Mouse (Mus musculus): ENCODE measurements at regions not wholly inside any gene's neighbourhood (a gene's known extent, or its start where the extent isn't known, plus 50 kb on each side); places are given as distances from the start of the nearest gene placed in this dataset.

DNA sequence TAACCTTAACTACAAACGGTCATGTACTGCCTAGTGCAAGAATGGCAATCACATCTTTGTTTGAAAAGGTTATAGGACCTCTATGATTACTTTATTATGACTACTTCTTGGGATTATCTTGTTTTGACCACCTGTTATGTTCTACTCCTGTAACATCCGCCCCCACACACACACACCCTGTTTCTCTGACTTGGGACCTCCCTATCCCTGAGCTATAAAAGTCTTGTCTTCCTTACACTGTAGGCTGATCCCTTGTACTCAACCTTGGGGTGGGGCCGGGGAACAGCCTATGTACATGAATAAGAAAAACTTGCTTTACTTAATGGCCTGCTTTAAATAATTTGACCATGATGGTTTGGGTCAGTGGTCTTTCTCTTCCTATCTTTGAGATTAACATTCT lies 240.7 kb upstream of the Dynlrb2 start:
- H3K4me3 ChIP-seq (ENCODE audit: low read depth, low read length): no peak overlapping the region
- no peak for ATAC-seq (ENCODE audit: low read depth)
- H3K9me3 ChIP-seq (ENCODE audit: control insufficient read depth, low read length): no peaks in the 10 kb centered on the region
- H3K4me1 ChIP-seq (ENCODE audit: control insufficient read depth, insufficient read depth, low read length): no peaks in the 10 kb centered on the region; the same call in 1 of the 2 replicates
- H3K4me2 ChIP-seq (ENCODE audit: low read depth, low read length): no peak overlapping the region
- H3K9ac ChIP-seq (replicated peaks; ENCODE audit: low read depth, low read length): no peak overlapping the region
- no peaks in the 10 kb centered on the region for H3K27me3 ChIP-seq (ENCODE audit: control insufficient read depth, insufficient read depth, low read length)
- H3K27ac ChIP-seq (ENCODE audit: low read depth, low read length): no peak overlapping the region
- 86% methylated on average over 3 of the region's 3 CpGs for WGBS
- H3K36me3 ChIP-seq (ENCODE audit: control insufficient read depth, insufficient read depth, low read length): no peaks in the 10 kb centered on the region

DNA sequence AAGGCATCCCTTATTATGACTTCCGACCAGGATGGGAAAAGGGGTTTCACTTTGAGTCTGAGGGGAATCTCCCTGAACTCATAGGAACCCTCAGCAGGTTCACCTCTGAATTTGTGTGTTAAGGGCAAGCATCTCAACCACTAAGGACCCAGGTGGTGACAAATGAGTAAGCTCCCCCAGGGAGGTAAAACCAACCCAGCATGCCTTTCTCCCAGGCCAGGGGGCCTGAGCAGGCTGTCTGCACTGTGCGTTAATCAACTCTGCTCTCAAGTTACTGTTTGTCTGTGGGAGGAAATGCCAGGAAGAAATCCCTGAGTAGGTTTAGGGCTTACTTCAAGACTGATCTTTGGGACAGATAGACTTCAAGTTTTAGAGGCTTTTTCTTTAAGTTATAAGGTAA lies 243.5 kb upstream of the Dynlrb2 start:
- no peak overlapping the region for H3K27ac ChIP-seq (ENCODE audit: low read depth, low read length)

GRCm38 (mm10) chr8:116255398-116255797 lies 249.4 kb upstream of the Dynlrb2 start:
- 77% methylated on average over 5 of the region's 5 CpGs for WGBS
- Histone ChIP-seq H3K4me2 (ENCODE audit: low read depth, low read length) (no peak overlapping the region), H3K27me3 (ENCODE audit: control insufficient read depth, insufficient read depth, low read length) (no peaks in the 10 kb centered on the region), H3K9ac (replicated peaks; ENCODE audit: low read depth, low read length) (no peak overlapping the region), H3K9me3 (ENCODE audit: control insufficient read depth, low read length) (no peaks in the 10 kb centered on the region), H3K36me3 (ENCODE audit: control insufficient read depth, insufficient read depth, low read length) (no peaks in the 10 kb centered on the region), H3K27ac (ENCODE audit: low read depth, low read length) (no peak overlapping the region), H3K4me3 (ENCODE audit: low read depth, low read length) (no peak overlapping the region), H3K4me1 (ENCODE audit: control insufficient read depth, insufficient read depth, low read length) (no peaks in the 10 kb centered on the region)
- no peak for ATAC-seq (ENCODE audit: low read depth)

More for the DNA sequence above, 243.5 kb upstream of the Dynlrb2 start:
- Histone ChIP-seq H3K9me3 (ENCODE audit: control insufficient read depth, low read length) (no peaks in the 10 kb centered on the region), H3K4me3 (ENCODE audit: low read depth, low read length) (no peak overlapping the region), H3K27me3 (ENCODE audit: control insufficient read depth, insufficient read depth, low read length) (no peaks in the 10 kb centered on the region), H3K36me3 (ENCODE audit: control insufficient read depth, insufficient read depth, low read length) (no peaks in the 10 kb centered on the region), H3K9ac (replicated peaks; ENCODE audit: low read depth, low read length) (no peak overlapping the region), H3K4me2 (ENCODE audit: low read depth, low read length) (no peak overlapping the region), H3K4me1 (ENCODE audit: control insufficient read depth, insufficient read depth, low read length) (no peaks in the 10 kb centered on the region)
- 43% methylated on average over 2 of the region's 2 CpGs for WGBS
- no peak for ATAC-seq (ENCODE audit: low read depth)

DNA sequence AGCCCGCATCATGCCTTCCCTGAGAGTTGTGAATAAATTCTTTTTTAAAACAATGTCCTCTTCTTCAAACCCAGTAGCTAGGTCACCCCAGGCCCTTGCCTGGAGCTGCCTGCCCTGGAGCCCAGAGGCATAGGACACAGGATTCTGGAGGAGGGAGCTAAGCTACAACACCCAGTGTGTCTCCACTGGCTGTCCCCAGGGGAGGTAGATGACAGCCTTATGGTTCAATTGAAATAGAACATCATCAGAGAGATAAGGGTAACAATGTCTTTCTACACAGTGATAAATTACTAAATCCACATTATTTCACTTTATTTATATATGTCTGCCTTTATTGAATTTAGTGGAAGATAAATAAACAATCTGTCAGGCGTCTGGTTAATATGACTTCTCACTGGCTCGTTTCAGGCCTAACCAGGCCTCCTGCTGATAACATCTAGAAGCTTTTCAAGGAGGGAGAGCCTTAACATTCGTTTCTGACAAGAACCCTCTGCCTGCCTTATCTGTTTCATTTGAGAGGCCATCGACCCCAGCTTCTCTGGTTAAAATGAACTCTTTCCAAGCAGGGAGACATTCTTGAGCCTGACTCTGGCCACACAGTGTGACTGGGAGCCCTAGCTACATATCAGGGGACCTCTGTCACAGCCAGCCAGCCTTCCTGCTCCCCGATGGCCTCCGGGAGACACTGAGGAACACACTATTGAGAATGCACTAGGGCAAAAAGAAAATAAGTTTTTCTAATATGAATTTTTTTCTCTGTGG lies 252.1 kb upstream of the Dynlrb2 start:
- no peaks in the 10 kb centered on the region for H3K36me3 ChIP-seq (ENCODE audit: control insufficient read depth, insufficient read depth, low read length)
- ATAC-seq (ENCODE audit: low read depth): no peak
- H3K9ac ChIP-seq (replicated peaks; ENCODE audit: low read depth, low read length): no peak overlapping the region
- H3K4me1 ChIP-seq (ENCODE audit: control insufficient read depth, insufficient read depth, low read length): no peaks in the 10 kb centered on the region
- no peaks in the 10 kb centered on the region for H3K9me3 ChIP-seq (ENCODE audit: control insufficient read depth, low read length)
- 70% methylated on average over 7 of the region's 7 CpGs for WGBS
- no peaks in the 10 kb centered on the region for H3K27me3 ChIP-seq (ENCODE audit: control insufficient read depth, insufficient read depth, low read length)
- H3K27ac ChIP-seq (ENCODE audit: low read depth, low read length): no peak overlapping the region
- H3K4me3 ChIP-seq (ENCODE audit: low read depth, low read length): no peak overlapping the region
- no peak overlapping the region for H3K4me2 ChIP-seq (ENCODE audit: low read depth, low read length)

DNA sequence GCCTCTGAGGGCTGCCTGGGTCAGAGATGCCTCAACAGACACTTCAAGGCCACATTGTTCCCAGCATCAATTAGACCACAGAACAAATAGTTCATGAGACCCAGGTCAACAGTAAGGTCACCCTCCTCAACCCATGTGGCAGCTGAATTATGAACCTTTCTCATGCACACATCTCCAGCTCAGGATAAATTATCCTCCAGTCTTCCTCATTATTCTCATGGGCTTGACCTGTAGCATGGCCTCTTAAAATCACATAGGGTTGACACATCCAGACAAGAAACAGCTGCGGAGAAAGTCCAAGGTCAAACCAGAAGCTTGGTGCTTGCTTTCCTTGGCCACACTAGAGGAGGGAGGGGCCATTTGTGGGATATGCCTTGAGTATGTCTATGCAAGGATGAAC lies 256.4 kb upstream of the Dynlrb2 start:
- WGBS: 80% methylated on average over 1 of the region's 1 CpGs
- Histone ChIP-seq H3K4me3 (ENCODE audit: low read depth, low read length) (no peak overlapping the region), H3K4me2 (ENCODE audit: low read depth, low read length) (no peak overlapping the region), H3K4me1 (ENCODE audit: control insufficient read depth, insufficient read depth, low read length) (no peaks in the 10 kb centered on the region), H3K36me3 (ENCODE audit: control insufficient read depth, insufficient read depth, low read length) (no peaks in the 10 kb centered on the region), H3K27me3 (ENCODE audit: control insufficient read depth, insufficient read depth, low read length) (no peaks in the 10 kb centered on the region), H3K9ac (replicated peaks; ENCODE audit: low read depth, low read length) (no peak overlapping the region), H3K9me3 (ENCODE audit: control insufficient read depth, low read length) (no peaks in the 10 kb centered on the region), H3K27ac (ENCODE audit: low read depth, low read length) (no peak overlapping the region)
- ATAC-seq (ENCODE audit: low read depth): no peak

- WGBS: 39% methylated on average over 8 of the region's 8 CpGs
- Histone ChIP-seq H3K4me1 (ENCODE audit: control insufficient read depth, insufficient read depth, low read length) (no peaks in the 10 kb centered on the region), H3K27me3 (ENCODE audit: control insufficient read depth, insufficient read depth, low read length) (no peaks in the 10 kb centered on the region), H3K27ac (ENCODE audit: low read depth, low read length) (no peak overlapping the region), H3K36me3 (ENCODE audit: control insufficient read depth, insufficient read depth, low read length) (no peaks in the 10 kb centered on the region), H3K4me3 (ENCODE audit: low read depth, low read length) (no peak overlapping the region), H3K9ac (replicated peaks; ENCODE audit: low read depth, low read length) (no peak overlapping the region), H3K4me2 (ENCODE audit: low read depth, low read length) (no peak overlapping the region), H3K9me3 (ENCODE audit: control insufficient read depth, low read length) (no peaks in the 10 kb centered on the region)
- ATAC-seq (ENCODE audit: low read depth): peak; percentile 46; the same call in 1 of the 2 replicates
Measured at GRCm38 (mm10) chr8:116243493-116243892, 261.3 kb upstream of the Dynlrb2 start.

GRCm38 (mm10) chr8:116242972-116243371 lies 261.8 kb upstream of the Dynlrb2 start:
- no peaks in the 10 kb centered on the region for H3K9me3 ChIP-seq (ENCODE audit: control insufficient read depth, low read length)

DNA sequence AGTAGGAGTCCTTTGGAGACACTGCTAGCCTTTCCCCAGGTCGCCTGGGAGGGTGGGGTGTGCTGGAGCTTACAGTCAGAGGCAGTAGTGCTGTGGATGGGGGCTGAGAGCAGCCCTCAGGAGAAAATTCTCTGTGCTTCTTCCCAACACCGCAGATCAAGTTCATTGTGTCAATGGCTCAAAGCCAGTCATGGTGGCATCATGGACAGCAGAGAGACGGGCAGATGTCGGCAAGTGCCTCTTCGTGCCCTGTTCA lies 262.9 kb upstream of the Dynlrb2 start:
- no peak overlapping the region for H3K4me3 ChIP-seq (ENCODE audit: low read depth, low read length)
- H3K4me1 ChIP-seq (ENCODE audit: control insufficient read depth, insufficient read depth, low read length): no peaks in the 10 kb centered on the region
- H3K4me2 ChIP-seq (ENCODE audit: low read depth, low read length): no peak overlapping the region
- 87% methylated on average over 5 of the region's 5 CpGs for WGBS
- H3K9ac ChIP-seq (replicated peaks; ENCODE audit: low read depth, low read length): no peak overlapping the region
- H3K27me3 ChIP-seq (ENCODE audit: control insufficient read depth, insufficient read depth, low read length): no peaks in the 10 kb centered on the region
- H3K9me3 ChIP-seq (ENCODE audit: control insufficient read depth, low read length): no peaks in the 10 kb centered on the region
- H3K36me3 ChIP-seq (ENCODE audit: control insufficient read depth, insufficient read depth, low read length): no peaks in the 10 kb centered on the region
- no peak for ATAC-seq (ENCODE audit: low read depth)
- no peak overlapping the region for H3K27ac ChIP-seq (ENCODE audit: low read depth, low read length)

More at GRCm38 (mm10) chr8:116242972-116243371, 261.8 kb upstream of the Dynlrb2 start:
- ATAC-seq (ENCODE audit: low read depth): no peak
- Histone ChIP-seq H3K4me3 (ENCODE audit: low read depth, low read length) (no peak overlapping the region), H3K27me3 (ENCODE audit: control insufficient read depth, insufficient read depth, low read length) (no peaks in the 10 kb centered on the region), H3K4me2 (ENCODE audit: low read depth, low read length) (no peak overlapping the region), H3K27ac (ENCODE audit: low read depth, low read length) (no peak overlapping the region), H3K9ac (replicated peaks; ENCODE audit: low read depth, low read length) (no peak overlapping the region), H3K36me3 (ENCODE audit: control insufficient read depth, insufficient read depth, low read length) (no peaks in the 10 kb centered on the region), H3K4me1 (ENCODE audit: control insufficient read depth, insufficient read depth, low read length) (no peaks in the 10 kb centered on the region)
- WGBS: 76% methylated on average over 5 of the region's 5 CpGs

GRCm38 (mm10) chr8:116241146-116241986 lies 263.4 kb upstream of the Dynlrb2 start:
- Histone ChIP-seq H3K4me1 (ENCODE audit: control insufficient read depth, insufficient read depth, low read length) (no peaks in the 10 kb centered on the region), H3K9ac (replicated peaks; ENCODE audit: low read depth, low read length) (no peak overlapping the region), H3K4me2 (ENCODE audit: low read depth, low read length) (no peak overlapping the region), H3K36me3 (ENCODE audit: control insufficient read depth, insufficient read depth, low read length) (no peaks in the 10 kb centered on the region), H3K27me3 (ENCODE audit: control insufficient read depth, insufficient read depth, low read length) (no peaks in the 10 kb centered on the region), H3K4me3 (ENCODE audit: low read depth, low read length) (no peak overlapping the region), H3K9me3 (ENCODE audit: control insufficient read depth, low read length) (no peaks in the 10 kb centered on the region), H3K27ac (ENCODE audit: low read depth, low read length) (no peak overlapping the region)
- 49% methylated on average over 11 of the region's 11 CpGs for WGBS
- ATAC-seq (ENCODE audit: low read depth): no peak
